Mouse (Mus musculus) E14TG2a.4 (cell line): ENCODE measurements around the gene Mpz.

Experiments
- CTCF ChIP-seq: conservative IDR thresholded peaks from 2 replicates; pipeline ENCODE4 v1.5.1; 2014; ENCODE audit warnings: low read length
- POU5F1 ChIP-seq: IDR thresholded peaks from 2 replicates; pipeline ENCODE4 v1.6.1; 2014; ENCODE audit warnings: low read length, borderline replicate concordance

DNA sequence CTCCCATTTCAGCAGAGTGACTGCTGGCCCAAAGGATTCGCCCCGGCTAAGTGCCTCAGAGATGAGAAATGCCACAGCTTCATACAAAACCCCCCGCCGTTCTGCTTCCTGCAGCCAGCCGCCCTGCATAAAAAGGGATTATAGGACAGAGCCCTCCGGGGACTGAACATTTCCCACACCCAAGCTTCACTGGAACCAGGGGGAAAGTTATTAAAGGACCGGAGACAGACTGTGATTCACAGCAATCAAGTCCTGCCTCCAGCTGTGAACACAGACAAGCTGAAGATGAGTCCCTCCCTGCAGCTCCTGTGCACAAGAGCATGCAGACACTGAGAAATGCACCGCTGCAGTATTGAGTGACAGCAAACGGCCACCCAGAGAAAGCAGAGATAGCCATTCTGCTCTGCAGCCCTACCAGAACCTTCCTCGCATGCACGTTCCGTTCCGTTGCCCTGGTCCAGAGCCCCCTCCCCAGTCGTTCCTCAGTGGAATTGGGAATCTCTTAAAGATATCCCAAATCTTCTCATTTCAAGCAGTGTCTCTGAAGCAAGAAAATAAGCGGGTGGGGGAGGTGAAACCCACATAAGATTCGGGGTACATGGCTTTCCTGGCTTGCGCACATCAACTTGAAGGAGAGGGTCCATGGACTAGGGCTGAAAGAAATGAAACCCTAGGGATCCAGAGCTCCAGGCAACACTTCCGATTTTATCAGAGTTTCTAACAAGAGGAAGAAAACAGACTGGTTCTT, 42.8 kb downstream of the Mpz start:
- TF ChIP-seq CTCF (no peak), POU5F1 (no peak)
